Mouse (Mus musculus) megakaryocyte, embryonic 14.5 days (primary cell): Measurements from ENCODE around the gene Abhd2.

Source experiments
- FLI1 ChIP-seq: IDR thresholded peaks from 2 replicates; pipeline ENCODE4 v1.6.1; 2012; ENCODE audit warnings: low read length, inconsistent platforms, mixed read lengths
- GATA1 ChIP-seq: IDR thresholded peaks from 3 replicates; pipeline ENCODE4 v1.6.1; 2012; ENCODE audit warnings: mixed read lengths, low read length, inconsistent platforms, borderline replicate concordance

DNA sequence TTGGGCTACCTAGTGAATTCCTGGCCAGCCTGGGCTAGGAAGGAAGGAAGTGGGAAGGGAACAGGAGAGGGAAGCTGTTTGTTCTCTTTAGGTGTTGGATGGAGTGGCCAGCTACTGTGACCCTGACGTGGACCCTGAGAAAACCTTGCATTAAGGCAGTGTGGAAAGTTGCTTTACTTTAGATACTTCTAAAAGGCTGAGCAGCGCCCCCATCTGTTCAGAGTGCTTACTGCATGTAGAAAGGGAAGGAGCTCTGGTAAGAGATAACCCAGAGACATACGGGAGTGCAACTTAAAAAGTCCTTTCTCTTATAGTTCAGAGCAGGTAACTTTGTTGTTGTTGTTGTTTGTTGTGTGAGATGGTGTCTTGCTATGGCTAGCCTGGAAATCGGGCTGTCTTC, 72.9 kb downstream of the Abhd2 start:
- TF ChIP-seq GATA1 (no peak), FLI1 (no peak)
